Mouse (Mus musculus): ENCODE results near the gene Zg16.

The Zg16 gene

DNA sequence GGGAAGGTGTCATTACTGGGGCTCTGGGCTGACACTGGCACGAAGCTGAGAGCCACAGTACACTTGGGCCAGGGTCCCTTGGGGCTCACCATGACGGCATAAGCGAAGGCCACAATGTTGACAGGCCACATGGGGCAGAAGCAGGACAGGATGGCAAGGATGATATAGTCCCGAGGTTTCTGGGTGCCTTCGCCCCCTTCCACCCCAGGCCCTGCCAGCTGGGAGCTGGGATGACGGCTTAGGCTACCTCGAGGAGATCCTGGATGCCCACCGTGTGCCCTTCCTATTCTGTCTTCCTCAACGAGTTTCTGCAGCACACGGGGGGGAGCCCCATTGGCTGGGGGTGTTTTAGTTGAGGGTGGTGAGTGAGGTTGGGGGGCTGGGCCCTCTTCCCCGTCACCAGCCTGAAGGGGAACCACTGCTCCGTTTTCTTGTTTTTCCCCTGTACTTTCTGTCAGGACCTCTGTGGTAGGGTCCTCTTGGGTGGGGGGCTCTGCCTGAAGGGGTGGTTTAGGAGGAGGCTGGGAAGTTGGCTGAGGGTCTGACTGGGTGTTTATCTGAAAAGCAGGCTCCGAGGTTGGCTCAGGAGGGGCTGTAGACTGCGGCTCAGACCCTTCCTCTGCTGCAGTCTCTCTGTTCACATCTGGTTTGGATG, 67.7 kb downstream of the Zg16 start:
- no peak for DNase-seq

DNA sequence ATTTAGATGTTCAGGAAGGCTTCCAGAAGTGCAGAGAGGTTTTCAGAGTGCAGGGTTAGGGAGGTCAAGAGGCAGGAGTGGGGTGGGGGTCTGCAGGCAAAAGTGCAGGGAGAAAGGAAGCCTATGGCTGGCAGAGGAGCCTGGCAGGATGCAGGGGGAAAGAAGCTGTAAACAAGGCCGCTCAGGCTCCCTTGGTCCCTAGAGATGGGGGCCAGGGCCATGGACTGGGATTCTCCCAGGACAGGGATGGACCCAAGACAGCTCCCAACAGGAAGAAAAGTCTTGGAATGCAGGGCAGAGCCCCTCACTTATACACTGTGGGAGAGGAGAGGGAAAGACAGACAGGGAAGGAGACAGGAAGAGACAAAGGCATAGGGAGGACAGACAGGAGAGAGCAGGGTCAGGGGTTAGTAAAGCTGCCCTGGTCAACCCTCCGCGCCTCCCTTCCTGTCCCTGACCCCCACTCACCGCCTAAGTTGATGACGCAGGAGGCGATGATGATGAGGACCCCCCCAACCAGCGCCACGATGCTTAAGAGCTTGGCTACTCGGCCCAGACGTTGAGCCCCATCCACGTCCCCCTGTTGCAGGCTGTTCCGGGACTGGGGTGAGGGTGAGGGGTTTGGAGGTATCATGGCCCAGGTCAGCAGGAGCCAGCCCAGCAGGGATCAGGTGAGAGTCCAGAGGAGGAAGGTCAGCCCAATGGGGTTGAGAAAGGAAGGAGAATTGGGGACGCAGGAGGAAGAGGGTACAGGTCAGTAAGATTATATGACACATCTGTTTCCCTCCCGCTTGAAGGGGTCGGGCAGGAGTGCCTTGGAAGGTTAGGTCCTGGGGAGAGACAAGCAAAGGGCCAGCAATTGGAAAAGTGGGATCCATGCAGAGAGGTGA, 68.5 kb downstream of the Zg16 start:
- no peak for DNase-seq

DNA sequence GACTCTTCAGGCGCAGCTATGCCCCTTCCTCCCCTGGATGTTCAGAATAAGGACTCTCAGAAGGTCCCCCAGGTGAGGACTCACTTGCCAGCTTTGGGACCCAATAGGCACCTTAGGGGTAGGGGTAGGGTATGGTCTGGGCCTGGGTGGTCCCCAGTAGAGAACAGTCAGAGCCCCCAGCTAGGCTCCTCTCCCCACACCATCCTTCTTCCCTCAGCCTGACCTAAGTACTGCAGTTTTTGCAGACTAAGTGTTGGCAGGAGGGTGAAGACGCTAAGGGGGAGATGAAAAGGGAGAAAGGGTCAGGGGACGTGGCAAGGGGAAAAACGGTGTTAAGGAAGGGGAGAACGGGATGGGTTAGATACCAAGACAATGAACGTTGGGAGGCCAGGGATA, 69.2 kb downstream of the Zg16 start:
- DNase-seq = no peak

DNA sequence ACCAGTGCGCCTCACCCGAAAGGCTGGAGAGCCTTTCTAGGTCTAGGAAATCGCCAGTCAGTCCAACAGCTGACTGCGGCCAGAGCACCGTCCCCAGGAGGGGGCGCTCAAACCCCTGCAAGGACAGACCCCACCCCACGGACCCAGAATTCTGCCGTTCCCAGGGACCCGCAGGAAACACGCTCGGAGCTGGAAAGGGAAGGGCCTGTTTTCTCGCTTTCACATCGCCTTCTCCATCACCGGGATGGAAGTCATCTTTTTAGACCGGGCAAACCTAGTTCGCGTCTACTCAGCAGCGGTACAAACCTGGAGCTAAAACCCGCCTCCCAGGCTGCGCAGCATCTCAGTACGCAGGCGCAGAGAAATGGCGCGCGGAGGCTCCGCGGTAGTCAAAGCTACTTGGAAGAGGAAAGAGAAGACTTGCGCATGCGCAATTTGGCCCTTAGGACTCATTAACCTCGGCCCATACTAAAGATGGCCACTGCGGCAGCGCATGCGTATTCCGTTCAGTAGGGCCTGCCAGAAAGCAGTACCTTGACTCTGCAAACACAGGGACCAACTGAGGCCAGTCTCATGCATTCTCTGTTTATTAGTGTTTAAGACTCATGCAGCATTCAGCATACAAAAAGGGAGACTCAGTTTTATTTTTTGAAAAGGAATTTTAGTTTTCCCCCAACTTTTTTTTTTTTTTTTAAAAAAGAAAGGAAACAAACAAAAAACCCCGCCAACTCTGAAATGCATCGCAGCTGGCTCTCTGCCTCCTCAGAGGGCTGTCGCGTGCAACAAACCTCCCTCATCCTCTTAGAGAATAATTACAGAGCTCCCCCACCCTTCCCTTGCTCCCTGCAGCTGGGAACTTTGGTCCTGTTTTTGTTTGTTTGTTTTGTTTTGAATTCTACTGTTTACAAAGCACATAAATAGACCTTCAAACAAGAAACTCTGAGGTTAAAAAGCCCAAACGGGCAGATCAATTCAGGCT, 69.9 kb downstream of the Zg16 start, which contains the start of gene Pagr1a:
Pagr1a (minus strand) TSS at position 382 of the 979 bp plus-strand sequence.
- DNase-seq = peak; percentile 98

DNA sequence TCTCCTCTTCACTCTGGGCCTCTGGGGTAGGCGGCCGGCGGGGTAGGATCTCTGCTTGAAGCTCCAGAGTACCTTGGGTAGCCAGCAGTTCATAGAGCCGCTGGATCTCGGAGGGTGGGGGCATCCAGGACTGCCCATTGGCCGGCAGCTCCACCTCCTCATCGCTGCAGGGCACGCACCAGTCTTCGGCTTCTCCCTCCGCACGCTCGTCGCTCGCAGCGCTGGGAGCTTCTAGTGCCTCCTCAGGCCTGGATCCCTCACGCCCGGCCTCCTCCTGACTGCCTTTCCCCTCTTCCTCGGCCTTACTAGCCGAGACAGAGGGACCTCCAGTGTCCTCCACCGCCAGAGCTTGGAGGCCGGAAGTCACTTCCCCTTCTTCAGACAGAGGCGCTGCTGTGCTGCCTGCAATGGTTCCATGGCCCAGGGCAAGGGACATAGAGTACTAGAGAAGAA, 70.6 kb downstream of the Zg16 start:
- no peak for DNase-seq

DNA sequence TGATC, 70.8 kb downstream of the Zg16 start, which contains the start of gene Pagr1b:
Pagr1b (minus strand) TSS at position 4 of the 5 bp plus-strand sequence.
- no peak for DNase-seq

DNA sequence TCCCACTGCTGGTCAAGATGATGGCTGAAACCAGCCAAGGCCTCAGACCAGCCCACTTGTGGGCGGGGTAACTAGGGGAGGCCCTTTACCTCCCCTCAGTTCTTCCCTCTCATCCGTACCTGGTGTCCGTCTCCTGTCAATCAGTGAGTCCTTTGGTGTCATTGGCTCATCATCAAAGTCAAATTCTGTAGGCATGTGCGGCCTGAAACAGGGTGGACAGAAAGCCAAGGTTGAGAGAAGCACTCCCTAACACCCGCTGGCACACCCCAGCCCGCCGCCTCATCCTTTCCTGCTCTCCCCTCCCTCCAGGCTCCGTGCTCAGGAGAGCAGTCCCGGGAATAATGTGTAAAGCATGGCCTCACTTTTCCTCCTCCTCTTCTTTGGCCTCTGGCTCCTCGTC, 71.0 kb downstream of the Zg16 start:
- peak; percentile 83 for DNase-seq

DNA sequence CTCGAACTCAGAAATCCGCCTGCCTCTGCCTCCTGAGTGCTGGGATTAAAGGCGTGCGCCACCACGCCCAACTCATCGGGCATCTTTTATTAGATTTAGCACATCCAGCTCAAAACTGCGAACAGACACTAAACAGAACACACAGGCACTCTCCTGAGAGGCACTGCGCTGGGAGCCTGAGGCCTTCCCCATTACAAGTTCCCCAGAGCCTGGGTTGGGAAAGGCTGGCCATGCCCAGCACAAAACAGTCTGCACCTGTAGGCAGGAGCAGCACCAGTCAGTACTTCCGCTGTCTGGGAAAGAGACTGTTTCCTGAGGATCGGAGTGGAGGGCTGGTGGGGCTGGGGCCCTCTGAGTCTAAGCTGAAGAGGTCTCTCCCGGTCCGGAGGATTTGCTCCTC, 72.1 kb downstream of the Zg16 start:
- no peak for DNase-seq

DNA sequence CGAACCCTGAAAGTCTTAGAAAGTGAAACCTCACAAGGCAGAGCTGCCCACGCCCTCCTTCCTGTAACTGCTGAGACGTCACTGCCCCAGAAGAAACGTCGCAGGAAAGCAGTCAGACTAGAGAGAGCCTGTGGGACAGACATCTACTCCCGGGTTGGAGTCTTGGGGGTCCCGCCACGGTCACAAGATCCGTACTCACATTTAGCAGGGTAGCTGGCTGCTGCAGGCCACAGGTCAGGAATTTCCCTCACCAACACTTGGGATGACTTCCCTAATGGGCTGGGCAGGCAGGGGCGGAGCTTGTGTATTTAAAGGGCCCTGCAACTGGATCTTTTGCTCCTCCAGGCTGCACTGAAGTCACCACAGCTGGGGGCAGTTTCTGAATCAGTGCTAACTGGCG, 72.8 kb downstream of the Zg16 start, which contains the start of gene Mvp:
Mvp (minus strand) TSS at position 302 of the 400 bp plus-strand sequence.
- peak; percentile 84 for DNase-seq

DNA sequence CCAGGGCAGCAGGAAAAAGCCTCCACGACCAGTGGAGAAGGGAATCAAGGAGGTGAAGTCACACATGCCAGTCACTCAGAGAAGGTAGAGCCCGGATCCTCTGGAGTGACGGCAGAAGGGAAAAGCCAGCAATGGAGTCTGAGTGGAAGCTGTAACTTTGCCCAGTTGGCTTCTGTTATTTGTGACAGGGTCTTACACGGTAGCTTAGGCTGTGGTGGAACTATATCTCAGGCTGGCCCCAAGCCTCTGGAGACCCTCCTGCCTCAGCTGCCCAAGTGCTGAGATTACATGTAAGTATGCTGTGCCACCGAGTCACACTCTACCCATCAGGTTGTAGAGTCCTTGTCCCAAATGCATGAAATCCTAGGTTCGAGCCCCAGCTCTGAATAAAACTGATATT, 73.7 kb downstream of the Zg16 start:
- DNase-seq = no peak

DNA sequence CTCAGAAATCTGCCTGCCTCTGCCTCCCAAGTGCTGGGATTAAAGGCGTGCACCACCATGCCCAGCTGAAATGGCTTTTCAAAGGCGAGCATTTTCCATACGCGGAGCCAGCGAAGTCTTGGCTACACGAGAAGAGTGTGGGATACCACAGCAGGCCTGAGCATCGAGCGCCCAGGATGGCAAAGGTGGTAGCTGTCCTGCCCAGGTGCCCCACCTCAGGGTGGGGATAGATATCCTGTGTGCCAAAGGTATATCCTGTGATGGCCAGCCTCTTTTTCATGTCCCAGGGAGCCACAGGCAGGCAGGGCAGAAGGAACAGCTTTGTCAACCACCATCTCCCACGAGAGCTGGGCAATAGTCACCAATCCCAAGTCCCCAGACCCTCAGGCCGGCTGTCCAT, 74.3 kb downstream of the Zg16 start:
- no peak for DNase-seq

DNA sequence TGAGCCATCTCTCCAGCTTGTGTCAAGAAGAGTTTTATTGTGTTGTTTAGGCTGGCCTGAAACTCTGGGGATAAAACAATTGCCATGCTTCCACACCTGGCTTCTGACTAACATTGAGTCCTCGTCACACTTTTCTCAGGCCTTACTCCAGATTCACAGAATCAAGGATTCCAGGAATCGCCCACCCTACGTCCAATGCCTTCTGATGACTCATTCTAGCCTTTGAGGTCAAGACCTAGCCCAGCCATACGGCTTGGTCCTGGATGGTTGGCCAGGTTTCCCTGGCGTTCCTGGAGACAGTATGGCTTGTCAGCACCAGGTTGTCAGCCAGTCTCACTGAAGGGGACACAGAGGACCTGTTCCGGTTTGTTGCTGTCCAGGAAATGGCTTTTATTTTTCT, 74.8 kb downstream of the Zg16 start:
- no peak for DNase-seq

DNA sequence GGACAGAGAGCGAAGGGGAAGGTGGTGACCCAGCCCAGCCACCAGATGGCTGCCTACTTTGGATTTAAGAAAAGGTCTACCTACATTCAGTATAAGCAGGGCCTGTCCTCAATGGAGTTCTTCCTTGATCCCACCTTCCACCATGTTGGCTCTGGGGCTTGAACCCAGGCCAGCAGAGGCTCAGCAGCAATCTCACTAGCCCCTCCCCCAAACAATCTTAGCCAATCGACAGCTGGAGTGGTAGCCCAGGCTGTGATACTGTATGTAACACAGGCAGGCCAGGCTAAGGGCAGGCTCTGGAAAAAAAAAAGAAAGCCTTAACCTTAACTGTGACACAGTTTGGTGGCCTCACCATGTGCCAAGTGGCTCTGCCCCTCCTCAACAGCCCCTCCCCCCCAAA, 75.4 kb downstream of the Zg16 start:
- no peak for DNase-seq

DNA sequence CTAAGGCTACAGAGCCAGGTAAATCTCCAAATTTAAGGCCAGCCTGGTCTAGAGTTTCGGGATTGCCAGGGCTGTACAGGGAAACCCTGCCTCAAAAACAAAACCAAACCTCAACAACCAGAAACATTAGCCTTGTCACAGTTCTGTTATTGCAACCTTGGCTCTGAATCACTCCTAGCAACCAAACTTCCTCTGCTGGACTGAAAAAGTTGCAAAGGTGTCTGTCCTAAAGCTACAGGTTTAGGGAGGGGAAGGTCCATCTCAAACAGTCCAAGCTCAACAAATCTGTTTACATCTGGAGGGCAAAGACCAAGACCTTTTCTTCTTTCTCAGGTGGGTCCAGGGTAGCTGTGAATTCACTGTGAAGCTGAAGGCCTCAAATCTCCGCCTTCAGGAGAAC, 76.1 kb downstream of the Zg16 start:
- DNase-seq = no peak

DNA sequence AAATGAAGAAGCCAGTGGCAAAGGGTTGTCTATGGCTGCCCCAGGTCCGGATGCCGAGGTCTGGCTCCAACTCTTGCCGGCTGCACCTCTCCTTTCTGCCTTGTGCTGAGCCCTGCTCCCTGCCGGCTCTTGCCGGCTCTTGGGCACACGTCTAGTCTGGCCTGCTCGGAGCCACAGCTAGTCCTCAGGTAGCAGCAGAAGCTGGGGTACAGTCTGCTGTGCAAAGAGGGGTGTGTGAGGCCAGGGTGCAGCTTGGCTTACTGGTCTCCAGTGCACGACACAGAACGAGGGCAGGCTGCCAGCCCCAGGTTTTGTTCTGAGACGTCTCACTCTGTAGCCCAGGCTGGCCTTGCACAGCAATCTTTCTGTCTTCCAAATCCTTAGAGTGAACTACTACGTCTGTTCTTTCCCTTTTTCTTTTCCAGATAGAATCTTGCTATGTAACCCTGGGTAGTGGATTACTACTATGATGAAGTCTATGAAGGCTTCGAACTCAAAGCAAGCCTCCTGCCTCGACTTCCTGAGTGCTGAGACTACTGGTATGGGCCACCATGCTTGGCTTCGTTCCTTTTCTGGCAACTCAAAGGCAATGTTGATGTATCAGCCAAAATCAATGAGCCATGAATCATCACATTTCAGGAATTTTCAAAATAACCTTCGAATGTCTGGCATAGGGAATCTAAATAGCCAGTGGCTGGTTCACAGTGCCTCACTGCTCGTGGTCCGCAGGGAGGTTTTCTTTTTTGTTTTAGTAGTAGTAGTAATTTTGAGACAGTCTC, 77.6 kb downstream of the Zg16 start:
- DNase-seq = no peak

DNA sequence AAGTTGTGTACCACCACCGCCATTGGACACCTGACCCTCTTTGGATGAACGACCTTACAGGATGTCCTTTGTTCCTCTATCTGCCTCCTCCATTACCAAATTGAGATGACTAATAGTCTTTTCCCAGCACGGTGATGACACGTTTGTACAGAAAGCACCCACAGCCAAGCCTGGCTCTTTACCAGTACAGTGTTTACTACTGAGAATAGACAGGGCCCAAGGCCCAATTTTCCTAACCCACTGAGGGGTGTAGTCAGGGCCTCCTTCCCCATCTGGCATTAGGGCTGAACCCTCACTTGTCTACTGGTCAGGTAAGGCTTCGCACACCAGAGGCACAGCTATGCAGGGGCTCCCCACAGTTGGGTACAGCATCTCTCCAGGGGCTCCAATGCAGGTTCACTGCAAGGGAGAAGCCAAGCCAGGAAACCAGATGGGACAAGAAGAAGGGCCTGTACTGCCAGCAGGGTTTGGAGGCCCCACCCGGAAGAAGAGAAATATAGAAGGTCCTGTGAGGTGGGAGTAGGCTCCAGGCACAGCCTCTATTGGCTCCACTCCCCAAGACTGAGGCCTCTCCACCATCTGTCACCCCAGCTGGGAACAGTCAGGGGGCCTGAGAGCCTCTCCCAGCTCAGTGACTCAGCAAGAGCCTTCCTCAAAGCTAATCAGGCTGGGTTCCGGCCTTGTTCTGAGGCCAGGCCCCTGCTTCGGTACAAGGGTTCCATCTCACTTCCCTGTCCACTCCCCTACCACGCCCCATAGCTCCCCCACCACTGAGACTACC, 78.7 kb downstream of the Zg16 start:
- DNase-seq = peak; percentile 60

DNA sequence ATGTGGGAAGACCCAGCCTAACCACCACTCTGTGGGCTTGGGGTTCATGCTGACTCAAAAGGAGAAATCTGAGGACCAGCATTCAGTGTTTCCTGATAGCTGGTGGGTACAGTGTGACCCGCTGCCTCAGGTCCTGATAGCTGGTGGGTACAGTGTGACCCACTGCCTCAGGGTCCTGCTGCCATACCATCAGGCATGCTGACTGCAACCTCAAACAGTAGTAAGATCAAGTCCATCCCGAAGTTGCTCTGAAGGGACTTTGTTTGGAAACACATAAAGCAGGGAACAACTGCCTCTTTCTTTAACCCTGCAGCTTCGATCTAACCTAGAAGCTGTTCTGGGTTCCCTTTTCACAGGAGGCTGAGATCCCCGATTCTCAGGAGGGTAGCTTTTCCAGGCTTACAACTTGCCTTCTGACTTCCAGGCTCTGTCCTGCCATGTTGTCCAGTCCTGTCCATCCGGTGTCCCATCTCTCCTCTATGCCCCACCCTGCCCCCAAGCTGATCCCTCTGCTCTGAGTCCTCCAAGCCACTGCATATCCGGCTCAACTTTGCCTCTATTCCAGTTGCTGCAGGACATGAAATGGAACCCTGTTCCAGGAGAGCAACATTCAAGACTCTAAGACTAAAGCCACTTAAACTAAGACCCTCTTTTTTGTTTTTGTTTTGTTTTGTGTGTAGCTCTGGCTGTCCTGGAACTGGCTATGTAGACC, 79.7 kb downstream of the Zg16 start:
- DNase-seq = no peak

DNA sequence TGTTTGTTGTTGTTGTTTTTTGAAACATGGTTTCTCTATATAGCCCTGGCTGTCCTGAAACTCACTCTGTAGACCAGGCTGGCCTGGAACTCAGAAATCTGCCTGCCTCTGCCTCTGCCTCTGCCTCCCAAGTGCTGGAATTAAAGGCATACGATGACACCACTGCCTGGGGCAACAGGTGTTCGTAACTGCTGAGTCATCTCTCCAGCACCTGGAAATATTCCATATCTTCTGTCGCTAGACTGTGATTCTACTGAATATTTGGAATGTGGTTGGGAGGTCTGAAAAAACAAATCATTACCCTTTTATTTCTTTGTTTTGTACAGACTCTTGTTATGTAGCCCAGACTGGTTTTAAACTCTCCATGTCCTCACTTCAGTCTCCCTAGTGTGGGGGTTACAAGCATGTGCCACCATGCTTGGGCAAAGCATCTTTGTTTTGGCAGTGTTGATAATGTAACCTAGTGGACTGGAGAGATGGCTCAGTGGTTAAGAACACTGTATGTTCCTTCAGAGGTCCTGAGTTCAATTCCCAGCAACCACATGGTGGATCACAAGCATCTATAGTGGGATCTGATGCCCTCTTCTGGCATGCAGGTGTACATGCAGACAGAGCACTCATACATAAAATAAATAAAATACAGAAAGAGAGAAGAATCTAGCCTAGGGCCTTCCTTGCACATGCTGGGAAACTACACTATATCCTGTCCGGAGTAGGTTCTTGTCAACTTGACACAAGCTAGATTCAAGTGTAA, 82.8 kb downstream of the Zg16 start:
- DNase-seq = no peak

DNA sequence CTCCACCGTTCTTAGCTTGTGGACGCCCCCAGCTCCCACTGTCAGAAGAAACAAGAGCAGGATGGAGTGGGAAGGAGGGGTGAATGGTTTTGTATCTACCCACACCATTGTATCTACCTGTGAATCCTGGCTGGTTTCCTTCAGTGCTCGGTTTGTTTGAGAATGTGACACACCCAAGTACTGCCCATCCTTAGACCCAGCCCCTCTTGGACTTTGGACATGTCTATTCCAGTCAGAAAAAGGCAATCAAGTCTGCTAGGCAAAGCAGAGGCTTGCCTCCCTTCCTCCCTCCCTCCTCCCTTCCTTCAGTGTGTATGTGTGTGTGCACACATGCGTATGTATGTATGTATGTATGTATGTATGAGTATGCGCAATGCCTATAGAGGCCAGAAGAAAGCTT, 83.5 kb downstream of the Zg16 start:
- no peak for DNase-seq

Data from kidney, adult 11 months (tissue).